Mouse (Mus musculus) kidney, embryonic 14.5 days (tissue): ENCODE results near the gene Tmem215. TPM values are rescaled to one million over a fixed set of nuclear protein-coding genes. Genes with fewer than 3 reads are reported as not detected.

Experiments used
- ATAC-seq: fragments of 200-750 bp; cut with Nextera tagmentation; 2 replicates; pipeline ENCODE4 v1.8.0; 2017; ENCODE audit warnings: moderate number of reproducible peaks, mild to moderate bottlenecking, moderate TSS enrichment, moderate library complexity; ENCODE audit not compliant: low FRiP score, low TSS enrichment
- H3K27ac ChIP-seq: fragments of 300-500 bp; sonication (generic); 2 replicates; pipeline ENCODE4 v1.5.1; 2014; ENCODE audit warnings: low read depth, mild to moderate bottlenecking, low read length, moderate library complexity, mixed read lengths
- H3K27me3 ChIP-seq: fragments of 300-500 bp; sonication (generic); 2 replicates; pipeline ENCODE4 v1.6.1; 2014; ENCODE audit warnings: mild to moderate bottlenecking, low read length; ENCODE audit not compliant: control insufficient read depth, insufficient read depth
- H3K36me3 ChIP-seq: fragments of 300-500 bp; sonication (generic); 2 replicates; pipeline ENCODE4 v1.6.1; 2014; ENCODE audit warnings: low read length, mixed read lengths; ENCODE audit not compliant: control insufficient read depth, insufficient read depth
- H3K4me1 ChIP-seq: fragments of 300-500 bp; sonication (generic); 2 replicates; pipeline ENCODE4 v1.6.1; 2014; ENCODE audit warnings: low read length, mixed read lengths; ENCODE audit not compliant: control insufficient read depth, insufficient read depth
- H3K4me2 ChIP-seq: fragments of 300-500 bp; sonication (generic); replicated peaks from 2 replicates; pipeline ENCODE4 v1.6.1; 2014; ENCODE audit warnings: low read depth, mild to moderate bottlenecking, low read length
- H3K4me3 ChIP-seq: fragments of 300-500 bp; sonication (generic); 2 replicates; pipeline ENCODE4 v1.5.1; 2014; ENCODE audit warnings: mild to moderate bottlenecking, low read length
- H3K9ac ChIP-seq: fragments of 300-500 bp; sonication (generic); 2 replicates; pipeline ENCODE4 v1.6.1; 2014; ENCODE audit warnings: low read depth, mild to moderate bottlenecking, low read length, moderate library complexity
- H3K9me3 ChIP-seq: fragments of 300-500 bp; sonication (generic); 2 replicates; pipeline ENCODE4 v1.6.1; 2016; ENCODE audit warnings: low read length; ENCODE audit not compliant: control insufficient read depth
- WGBS: fragments of 180-500 bp; shearing (Covaris S2); extraction: QIAGEN DNeasy Blood & Tissue Kit; methylation state at CpG from one replicate; pipeline ENCODE4 v1.1.7; 2014; 5-methylcytosine and 5-hydroxymethylcytosine counted together
- polyA plus RNA-seq: library from polyadenylated mRNA; unstranded; fragments of >200 nt; fragmentation: Nextera tagmentation; extraction: Ambion mirVana; gene quantifications from 2 replicates; pipeline ENCODE4 v1.2.1, GENCODE M21; 2014

Gene Tmem215
- polyA plus RNA-seq, 1 experiment from 2014 or later, result 0.32 TPM

GRCm38 (mm10) chr4:40491731-40492130, 19.8 kb downstream of the Tmem215 start:
- WGBS, result 88% methylated on average over 8 of the region's 8 CpGs
- no peaks in the 10 kb centered on the region for H3K9me3 ChIP-seq
- H3K4me1 ChIP-seq, result no peaks in the 10 kb centered on the region
- H3K4me3 ChIP-seq, result no peak overlapping the region
- ATAC-seq, result no peak
- no peak overlapping the region for H3K27ac ChIP-seq
- no peak overlapping the region for H3K9ac ChIP-seq
- H3K36me3 ChIP-seq, result no peaks in the 10 kb centered on the region
- no peaks in the 10 kb centered on the region for H3K27me3 ChIP-seq
- no peak overlapping the region for H3K4me2 ChIP-seq

DNA sequence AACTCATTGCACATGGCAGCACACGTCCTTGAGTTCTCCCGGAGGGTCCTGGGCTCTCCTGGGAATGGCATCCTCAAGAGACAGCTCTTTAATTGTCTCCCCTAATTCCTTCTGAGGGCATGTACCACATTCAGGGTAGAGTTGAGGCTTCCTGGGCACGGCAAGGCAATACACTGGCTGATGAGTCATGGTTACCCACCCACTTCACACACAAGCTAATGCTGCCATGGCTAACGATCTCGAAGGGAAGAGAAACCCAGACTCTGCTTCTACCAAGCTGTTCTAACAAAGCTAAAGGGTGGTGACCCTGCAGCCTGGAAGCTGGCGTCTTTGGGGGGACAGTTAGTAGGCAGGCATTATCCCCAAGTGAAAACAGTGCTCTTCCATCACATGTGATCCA, 24.4 kb downstream of the Tmem215 start:
- no peak overlapping the region for H3K27ac ChIP-seq
- WGBS, result 79% methylated on average over 6 of the region's 6 CpGs
- no peak overlapping the region for H3K4me3 ChIP-seq
- H3K9ac ChIP-seq, result no peak overlapping the region
- no peaks in the 10 kb centered on the region for H3K36me3 ChIP-seq
- H3K4me1 ChIP-seq, result no peaks in the 10 kb centered on the region
- no peaks in the 10 kb centered on the region for H3K9me3 ChIP-seq
- no peak overlapping the region for H3K4me2 ChIP-seq
- H3K27me3 ChIP-seq, result no peaks in the 10 kb centered on the region
- ATAC-seq, result no peak

- no peak overlapping the region for H3K4me2 ChIP-seq
- no peaks in the 10 kb centered on the region for H3K36me3 ChIP-seq
- H3K4me1 ChIP-seq, result no peaks in the 10 kb centered on the region
- no peak overlapping the region for H3K4me3 ChIP-seq
- 94% methylated on average over 5 of the region's 5 CpGs for WGBS
- no peak overlapping the region for H3K27ac ChIP-seq
- no peak for ATAC-seq
- no peaks in the 10 kb centered on the region for H3K27me3 ChIP-seq
- no peak overlapping the region for H3K9ac ChIP-seq
- H3K9me3 ChIP-seq, result no peaks in the 10 kb centered on the region
Measured at GRCm38 (mm10) chr4:40496828-40497227, 24.8 kb downstream of the Tmem215 start.

GRCm38 (mm10) chr4:40499812-40500591, 28.0 kb downstream of the Tmem215 start:
- no peak overlapping the region for H3K4me3 ChIP-seq
- no peaks in the 10 kb centered on the region for H3K27me3 ChIP-seq
- no peak overlapping the region for H3K4me2 ChIP-seq
- no peak overlapping the region for H3K9ac ChIP-seq
- H3K36me3 ChIP-seq, result no peaks in the 10 kb centered on the region
- H3K27ac ChIP-seq, result no peak overlapping the region
- no peak for ATAC-seq
- 79% methylated on average over 11 of the region's 11 CpGs for WGBS
- H3K9me3 ChIP-seq, result no peaks in the 10 kb centered on the region
- no peaks in the 10 kb centered on the region for H3K4me1 ChIP-seq

GRCm38 (mm10) chr4:40502459-40502858, 30.5 kb downstream of the Tmem215 start:
- no peak overlapping the region for H3K27ac ChIP-seq
- no peaks in the 10 kb centered on the region for H3K36me3 ChIP-seq
- no peak overlapping the region for H3K4me2 ChIP-seq
- H3K27me3 ChIP-seq, result no peaks in the 10 kb centered on the region
- H3K4me1 ChIP-seq, result no peaks in the 10 kb centered on the region
- 68% methylated on average over 3 of the region's 3 CpGs for WGBS
- no peak overlapping the region for H3K4me3 ChIP-seq
- no peak overlapping the region for H3K9ac ChIP-seq
- no peak for ATAC-seq
- no peaks in the 10 kb centered on the region for H3K9me3 ChIP-seq

DNA sequence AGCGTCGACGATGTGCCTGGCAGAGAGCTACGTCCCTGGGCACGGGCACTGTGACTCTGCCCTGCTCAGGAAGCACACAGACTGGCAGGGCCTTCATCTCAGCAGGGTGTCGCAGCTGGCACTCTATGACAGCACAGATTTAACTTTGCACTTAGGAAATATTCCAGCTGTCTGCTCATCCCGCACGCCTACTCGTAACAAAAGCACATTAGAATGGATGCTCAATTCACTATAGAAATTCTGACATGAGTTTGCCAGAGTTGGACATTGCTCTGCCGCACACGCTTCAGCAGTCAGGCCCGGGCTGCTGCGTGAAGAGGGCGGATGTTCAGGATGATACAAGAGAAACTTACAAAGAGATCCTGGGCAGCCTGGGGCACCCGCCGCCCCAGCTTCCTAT, 37.6 kb downstream of the Tmem215 start:
- H3K4me3 ChIP-seq, result no peak overlapping the region
- H3K4me1 ChIP-seq, result no peaks in the 10 kb centered on the region
- WGBS, result 84% methylated on average over 16 of the region's 16 CpGs
- H3K9me3 ChIP-seq, result no peaks in the 10 kb centered on the region
- no peaks in the 10 kb centered on the region for H3K27me3 ChIP-seq
- no peak overlapping the region for H3K27ac ChIP-seq
- H3K4me2 ChIP-seq, result no peak overlapping the region
- H3K36me3 ChIP-seq, result no peaks in the 10 kb centered on the region
- H3K9ac ChIP-seq, result no peak overlapping the region
- ATAC-seq, result no peak

DNA sequence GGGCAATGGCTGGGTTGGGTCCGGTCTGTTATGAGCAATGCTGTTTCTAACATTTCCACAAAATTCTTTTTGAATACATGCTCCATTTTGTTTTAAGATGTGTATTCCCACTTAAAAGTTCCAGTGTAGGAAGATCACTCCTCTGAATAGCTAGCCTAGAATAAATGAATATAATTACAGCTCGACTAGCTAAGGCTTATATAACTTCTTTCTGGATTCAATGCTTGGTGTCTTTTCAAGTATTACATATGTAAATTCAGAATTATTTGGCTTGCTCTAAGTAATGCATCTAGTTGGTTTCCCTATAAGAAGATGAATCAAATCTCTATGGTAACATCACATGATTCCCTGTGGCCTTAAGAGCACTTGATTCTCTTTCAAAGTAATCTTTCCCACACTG, 41.3 kb downstream of the Tmem215 start:
- Histone ChIP-seq H3K27me3 (no peaks in the 10 kb centered on the region), H3K9ac (no peak overlapping the region), H3K36me3 (no peaks in the 10 kb centered on the region), H3K4me3 (no peak overlapping the region), H3K4me1 (no peaks in the 10 kb centered on the region), H3K4me2 (no peak overlapping the region), H3K27ac (no peak overlapping the region), H3K9me3 (no peaks in the 10 kb centered on the region)
- ATAC-seq, result no peak
- 86% methylated on average over 2 of the region's 2 CpGs for WGBS

- Histone ChIP-seq H3K4me2 (no peak overlapping the region), H3K27me3 (no peaks in the 10 kb centered on the region), H3K4me3 (no peak overlapping the region), H3K9ac (no peak overlapping the region), H3K4me1 (no peaks in the 10 kb centered on the region), H3K36me3 (no peaks in the 10 kb centered on the region), H3K27ac (no peak overlapping the region), H3K9me3 (peaks cover 8% of the 10 kb centered on the region)
- WGBS, result 93% methylated on average over 14 of the region's 14 CpGs
- no peak for ATAC-seq
Measured at GRCm38 (mm10) chr4:40518545-40519324, 46.8 kb downstream of the Tmem215 start.
